Mouse (Mus musculus) C2C12 (cell line): Measurements from ENCODE around the gene Ufm1.

ENCODE experiments used
- CEBPB ChIP-seq: IDR thresholded peaks from one replicate; pipeline ENCODE4 v1.6.1; 2011; ENCODE audit warnings: low read depth, mild to moderate bottlenecking, control low read depth, moderate library complexity
- CTCF ChIP-seq: IDR thresholded peaks from one replicate; pipeline ENCODE4 v1.5.1; 2011; ENCODE audit not compliant: control insufficient read depth, insufficient read depth, insufficient read length
- FOSL1 ChIP-seq: IDR thresholded peaks from one replicate; pipeline ENCODE4 v1.8.0; 2011; ENCODE audit warnings: mild to moderate bottlenecking, low read length; ENCODE audit not compliant: poor library complexity, insufficient read depth, severe bottlenecking
- MAX ChIP-seq: IDR thresholded peaks from one replicate; pipeline ENCODE4 v1.6.1; 2011; ENCODE audit warnings: mild to moderate bottlenecking, control low read depth

GRCm38 (mm10) chr3:53854261-53854660 is 9.4 kb downstream of the Ufm1 start:
- no peak for TF ChIP-seq MAX
- no peak for TF ChIP-seq CTCF
- no peak for TF ChIP-seq FOSL1
- TF ChIP-seq CEBPB: no peak
